Mouse (Mus musculus) myocyte (in vitro differentiated cells): ENCODE results near the gene Acox3. TPM values are rescaled to one million over a fixed set of nuclear protein-coding genes. Genes with fewer than 3 reads are reported as not detected.

Experiments used
- H3K27me3 ChIP-seq: one replicate; pipeline ENCODE4 v1.6.1; 2011; ENCODE audit not compliant: control insufficient read depth, insufficient read depth, insufficient read length
- H3K36me3 ChIP-seq: one replicate; pipeline ENCODE4 v1.6.1; 2011; ENCODE audit not compliant: control insufficient read depth, insufficient read depth
- H3K4me2 ChIP-seq: one replicate; pipeline ENCODE4 v1.6.1; 2011; ENCODE audit warnings: low read depth, control low read depth
- H3K4me3 ChIP-seq: one replicate; pipeline ENCODE4 v1.5.1; 2011; ENCODE audit warnings: mild to moderate bottlenecking, control low read depth, moderate library complexity
- H3K79me2 ChIP-seq: one replicate; pipeline ENCODE4 v1.6.1; 2011; ENCODE audit not compliant: control insufficient read depth, insufficient read depth
- H3ac ChIP-seq: one replicate; pipeline ENCODE4 v1.6.1; 2011; ENCODE audit not compliant: control insufficient read depth, insufficient read length
- CEBPB ChIP-seq: IDR thresholded peaks from 2 replicates; pipeline ENCODE4 v1.6.1; 2011; ENCODE audit warnings: mild to moderate bottlenecking, moderate library complexity; ENCODE audit not compliant: poor library complexity, insufficient read depth, severe bottlenecking
- E2F4 ChIP-seq: IDR thresholded peaks from one replicate; pipeline ENCODE4 v1.6.1; 2011; ENCODE audit warnings: mild to moderate bottlenecking, control low read depth, moderate library complexity; ENCODE audit not compliant: insufficient read depth
- MAX ChIP-seq: IDR thresholded peaks from one replicate; pipeline ENCODE4 v1.6.1; 2011; ENCODE audit warnings: low read depth, mild to moderate bottlenecking, control low read depth
- MYOD1 ChIP-seq, 3 experiments: IDR thresholded peaks; one replicate each; pipeline ENCODE4 v1.6.1; 2011; ENCODE audit warnings: control low read depth in 2 of 3, low read depth in 2 of 3, mild to moderate bottlenecking in 2 of 3, moderate library complexity in 1 of 3; ENCODE audit not compliant: insufficient read length in 2 of 3, control insufficient read depth in 1 of 3
- MYOG ChIP-seq, 3 experiments: IDR thresholded peaks; one replicate each; pipeline ENCODE4 v1.6.1; 2011; ENCODE audit warnings: control low read depth in 2 of 3, low read depth in 2 of 3, mild to moderate bottlenecking in 2 of 3; ENCODE audit not compliant: insufficient read length in 2 of 3, control insufficient read depth in 1 of 3, insufficient read depth in 1 of 3
- POLR2A ChIP-seq: IDR thresholded peaks from one replicate; pipeline ENCODE4 v1.6.1; 2011; ENCODE audit warnings: low read depth, mild to moderate bottlenecking, control low read depth, moderate library complexity; ENCODE audit not compliant: insufficient read length
- POLR2AphosphoS2 ChIP-seq: IDR thresholded peaks from one replicate; pipeline ENCODE4 v1.6.1; 2011; ENCODE audit warnings: low read depth, control low read depth; ENCODE audit not compliant: insufficient read length
- REST ChIP-seq: IDR thresholded peaks from one replicate; pipeline ENCODE4 v1.6.1; 2011; ENCODE audit warnings: mild to moderate bottlenecking, control low read depth, moderate library complexity; ENCODE audit not compliant: insufficient read depth, insufficient read length
- SRF ChIP-seq: IDR thresholded peaks from one replicate; pipeline ENCODE4 v1.6.1; 2011; ENCODE audit warnings: low read depth; ENCODE audit not compliant: control insufficient read depth, insufficient read length
- TCF12 ChIP-seq: IDR thresholded peaks from one replicate; pipeline ENCODE4 v1.6.1; 2011; ENCODE audit warnings: mild to moderate bottlenecking, control low read depth; ENCODE audit not compliant: poor library complexity, insufficient read depth, severe bottlenecking
- TCF3 ChIP-seq: IDR thresholded peaks from one replicate; pipeline ENCODE4 v1.6.1; 2011; ENCODE audit warnings: low read depth, control low read depth; ENCODE audit not compliant: insufficient read length
- USF1 ChIP-seq: IDR thresholded peaks from one replicate; pipeline ENCODE4 v1.6.1; 2011; ENCODE audit warnings: low read depth, mild to moderate bottlenecking, control low read depth, moderate library complexity
- polyA plus RNA-seq: library from polyadenylated mRNA; unstranded; fragments of >200 nt; fragmentation: generic; extraction: Trizol; gene quantifications from one replicate; pipeline ENCODE4 v1.2.1, GENCODE M21; 2012; ENCODE audit warnings: missing spikeins

Gene Acox3
- polyA plus RNA-seq, 1 experiment = 20.8 TPM

DNA sequence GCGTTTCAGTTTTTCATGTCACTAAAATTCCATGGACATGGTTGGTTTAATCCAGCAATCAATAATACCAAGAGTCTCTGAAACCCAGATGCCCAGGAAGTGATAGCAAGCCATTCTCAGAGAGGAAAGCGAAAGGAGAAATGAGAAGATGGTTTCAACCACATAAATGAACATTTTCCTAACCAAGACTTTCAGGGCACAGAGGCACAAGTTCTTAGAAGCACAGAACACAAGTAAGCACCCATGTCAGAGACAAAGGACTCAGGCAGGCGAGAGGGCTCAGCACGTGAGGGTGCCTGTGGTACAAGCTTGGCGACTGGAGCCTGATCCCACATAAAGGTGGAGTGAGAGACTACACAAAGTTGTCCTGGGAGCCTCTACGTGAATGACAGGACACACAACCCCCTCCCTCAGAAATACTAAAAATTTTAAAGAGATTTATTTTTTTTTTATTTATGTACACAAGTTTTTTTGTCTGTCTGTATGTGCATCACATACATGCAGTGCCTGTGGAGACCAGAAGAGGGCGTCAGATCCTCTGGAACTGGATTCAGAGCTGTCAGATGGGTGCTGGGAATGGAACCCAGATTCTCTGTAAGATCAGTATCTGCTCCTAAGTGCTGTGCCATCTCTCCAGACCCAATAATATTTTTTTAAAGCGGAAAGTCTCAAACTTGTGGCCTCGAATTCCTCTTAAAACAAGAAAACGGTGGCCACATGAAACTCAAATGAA, 73.1 kb downstream of the Acox3 start:
- no peak overlapping the region for H3ac ChIP-seq
- no peak overlapping the region for H3K4me2 ChIP-seq
- H3K4me3 ChIP-seq = no peak overlapping the region
- TF ChIP-seq TCF3 = no peak
- TF ChIP-seq SRF = no peak
- no peaks in the 10 kb centered on the region for H3K36me3 ChIP-seq
- H3K79me2 ChIP-seq = no peaks in the 10 kb centered on the region
- no peaks in the 10 kb centered on the region for H3K27me3 ChIP-seq

DNA sequence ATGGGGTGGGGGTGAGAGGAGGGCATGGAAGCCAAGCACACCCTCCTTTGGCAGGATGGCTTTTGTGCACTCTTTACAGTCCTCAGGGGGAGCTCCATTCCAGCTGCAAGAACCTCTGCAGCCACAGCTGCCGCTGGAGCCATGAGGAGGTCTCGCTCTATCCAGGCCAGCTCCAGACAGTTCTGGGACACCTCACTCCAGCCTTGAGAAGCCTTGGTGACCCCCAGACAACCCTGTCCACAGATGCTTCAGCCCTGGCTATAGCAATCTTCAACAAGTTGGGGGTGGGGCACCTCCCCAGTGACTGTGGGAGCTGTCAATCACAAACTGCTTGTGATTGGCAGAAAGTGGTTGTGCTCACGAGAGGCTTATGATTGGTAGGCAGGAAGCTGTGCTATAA, 76.7 kb downstream of the Acox3 start:
- Histone ChIP-seq H3K27me3 (no peaks in the 10 kb centered on the region), H3K79me2 (no peaks in the 10 kb centered on the region), H3K4me3 (no peak overlapping the region), H3ac (no peak overlapping the region), H3K4me2 (no peak overlapping the region), H3K36me3 (no peaks in the 10 kb centered on the region)
- no peak for TF ChIP-seq MYOG (IDR thresholded peaks at IDR 0.05; ENCODE audit: control insufficient read depth in 1 of 3, insufficient read depth in 1 of 3, insufficient read length in 2 of 3, low read depth in 2 of 3)
- no peak for TF ChIP-seq E2F4
- no peak for TF ChIP-seq SRF
- no peak for TF ChIP-seq MAX
- no peak for TF ChIP-seq TCF3
- TF ChIP-seq POLR2A = no peak
- TF ChIP-seq TCF12 = no peak
- no peak for TF ChIP-seq CEBPB
- no peak for TF ChIP-seq MYOD1 (IDR thresholded peaks at IDR 0.05; ENCODE audit: control insufficient read depth in 1 of 3, insufficient read length in 2 of 3, low read depth in 2 of 3)
- no peak for TF ChIP-seq REST
- TF ChIP-seq POLR2AphosphoS2 = no peak
- TF ChIP-seq USF1 = no peak

DNA sequence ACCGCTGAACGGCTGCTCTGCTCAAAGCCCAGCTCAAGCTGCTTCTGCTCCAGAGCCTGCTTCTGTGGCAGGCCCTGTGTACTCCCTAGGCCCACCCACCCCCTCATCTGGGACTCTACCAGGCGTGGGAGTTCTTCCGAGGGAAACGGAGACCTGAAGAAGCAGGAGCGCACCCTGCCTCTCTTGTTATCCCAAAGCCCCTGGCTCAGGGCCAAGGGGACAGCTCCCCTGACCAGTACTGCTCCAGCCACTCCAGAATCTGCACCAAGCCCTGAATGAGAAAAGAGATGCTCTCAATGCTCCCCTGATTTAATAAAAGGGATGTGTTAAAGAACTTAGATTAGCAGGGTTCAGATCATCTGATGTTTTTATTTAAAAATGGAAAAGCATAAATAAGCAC, 78.4 kb downstream of the Acox3 start:
- Histone ChIP-seq H3K4me3 (no peak overlapping the region), H3K79me2 (no peaks in the 10 kb centered on the region), H3K27me3 (no peaks in the 10 kb centered on the region), H3ac (no peak overlapping the region), H3K36me3 (no peaks in the 10 kb centered on the region), H3K4me2 (no peak overlapping the region)
- TF ChIP-seq MYOD1 (IDR thresholded peaks at IDR 0.05; ENCODE audit: control insufficient read depth in 1 of 3, insufficient read length in 2 of 3, low read depth in 2 of 3) (no peak), POLR2A (no peak), SRF (no peak), MAX (no peak), MYOG (IDR thresholded peaks at IDR 0.05; ENCODE audit: control insufficient read depth in 1 of 3, insufficient read depth in 1 of 3, insufficient read length in 2 of 3, low read depth in 2 of 3) (no peak), E2F4 (no peak), POLR2AphosphoS2 (no peak), TCF12 (no peak), USF1 (no peak), TCF3 (no peak)

DNA sequence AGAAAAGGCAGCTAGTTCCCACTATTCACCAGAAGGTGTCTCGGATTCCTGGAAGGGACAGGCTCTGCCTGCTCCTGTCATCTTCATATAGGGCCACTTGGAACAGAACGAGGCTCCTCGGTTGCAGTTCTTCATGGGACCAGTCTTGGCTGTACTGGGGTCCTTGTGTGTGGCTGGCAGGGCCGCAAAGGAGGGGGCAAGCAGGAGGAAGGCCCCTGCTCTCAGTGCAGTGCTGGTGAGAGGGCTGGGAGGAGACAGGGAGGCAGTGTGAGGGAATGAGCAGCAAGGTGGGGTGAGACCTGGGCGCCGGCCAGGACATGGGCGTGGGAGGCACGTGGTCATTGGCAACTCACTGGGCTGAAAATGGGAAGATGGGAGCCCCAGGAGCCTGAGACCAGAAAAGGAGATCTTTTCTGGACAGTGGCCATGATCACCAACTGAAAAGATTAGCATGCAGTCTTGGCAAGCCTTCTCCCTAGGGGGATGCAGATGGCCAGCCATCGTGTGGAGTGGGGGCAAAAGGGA, 79.2 kb downstream of the Acox3 start:
- no peaks in the 10 kb centered on the region for H3K79me2 ChIP-seq
- H3K4me3 ChIP-seq = no peak overlapping the region
- no peaks in the 10 kb centered on the region for H3K36me3 ChIP-seq
- TF ChIP-seq E2F4 = no peak
- H3ac ChIP-seq = no peak overlapping the region
- no peaks in the 10 kb centered on the region for H3K27me3 ChIP-seq
- no peak overlapping the region for H3K4me2 ChIP-seq

Other genes with a start within 250 kb of the Acox3 start
- gene Hmx1, start 193.9 kb upstream of the Acox3 start, polyA plus RNA-seq = not detected
- 0.64 TPM for gene Cpz, start 57.3 kb upstream of the Acox3 start, polyA plus RNA-seq
- gene Trmt44, start 8.0 kb upstream of the Acox3 start, polyA plus RNA-seq = 5.1 TPM
- gene Htra3, start 96.7 kb downstream of the Acox3 start, polyA plus RNA-seq = 5.9 TPM
- 0.26 TPM for gene Sh3tc1, start 156.9 kb downstream of the Acox3 start, polyA plus RNA-seq
- gene Ablim2, start 174.8 kb downstream of the Acox3 start, polyA plus RNA-seq = 11.9 TPM